Mouse (Mus musculus): ENCODE data around the gene AL732309.1. TPM values are rescaled to one million over a fixed set of nuclear protein-coding genes. Genes with fewer than 3 reads are reported as not detected.
A peak's percentile ranks its signal among the peaks of the same experiment; 100 is the strongest.

Gene AL732309.1
- not detected in 2 replicates for polyA plus RNA-seq (2011; ENCODE audit: insufficient read depth, insufficient read length, low read depth, missing spikeins)

- Histone ChIP-seq H3K9me3 (replicated peaks; ENCODE audit: control insufficient read depth, insufficient read depth, low read length, poor library complexity, severe bottlenecking) (no peaks in the 10 kb centered on the region), H3K4me1 (ENCODE audit: control insufficient read depth, insufficient read depth, low read length) (no peaks in the 10 kb centered on the region), H3K36me3 (ENCODE audit: control insufficient read depth, insufficient read depth, low read length, poor library complexity, severe bottlenecking) (peaks cover 12% of the 10 kb centered on the region), H3K27ac (ENCODE audit: insufficient read depth, low read length) (no peak within 1 kb of the TSS), H3K9ac (ENCODE audit: low read depth, poor library complexity, severe bottlenecking) (no peak within 1 kb of the TSS), H3K4me3 (ENCODE audit: low read depth, low read length) (no peak within 1 kb of the TSS), H3K27me3 (ENCODE audit: control insufficient read depth, insufficient read depth, low read length, poor library complexity, severe bottlenecking) (no peaks in the 10 kb centered on the region)
- no peak for TF ChIP-seq EP300 (IDR thresholded peaks at IDR 0.05; ENCODE audit: insufficient read depth, low read depth, low read length)
- no peak for TF ChIP-seq POLR2A (IDR thresholded peaks at IDR 0.05; ENCODE audit: insufficient read depth, low read length)
- TF ChIP-seq CTCF (IDR thresholded peaks at IDR 0.05; ENCODE audit: low read depth, low read length) = no peak
Observed at GRCm38 (mm10) chr2:25246183-25247072, at the start of gene AL732309.1. Gene AL732309.1 (minus strand): TSS chr2:25246863.

- Histone ChIP-seq H3K36me3 (ENCODE audit: control insufficient read depth, insufficient read depth, low read length, poor library complexity, severe bottlenecking) (no peaks in the 10 kb centered on the region), H3K9me3 (replicated peaks; ENCODE audit: control insufficient read depth, insufficient read depth, low read length, poor library complexity, severe bottlenecking) (no peaks in the 10 kb centered on the region), H3K9ac (ENCODE audit: low read depth, poor library complexity, severe bottlenecking) (no peak overlapping the region), H3K4me1 (ENCODE audit: control insufficient read depth, insufficient read depth, low read length) (no peaks in the 10 kb centered on the region), H3K27ac (ENCODE audit: insufficient read depth, low read length) (no peak overlapping the region), H3K4me3 (ENCODE audit: low read depth, low read length) (no peak overlapping the region), H3K27me3 (ENCODE audit: control insufficient read depth, insufficient read depth, low read length, poor library complexity, severe bottlenecking) (peaks cover 11% of the 10 kb centered on the region; the same call in 1 of the 2 replicates)
- TF ChIP-seq CTCF (IDR thresholded peaks at IDR 0.05; ENCODE audit: low read depth, low read length) = no peak
Observed at GRCm38 (mm10) chr2:25293706-25294105, 47.0 kb upstream of the AL732309.1 start.

GRCm38 (mm10) chr2:25292856-25293255, 46.2 kb upstream of the AL732309.1 start:
- TF ChIP-seq CTCF (IDR thresholded peaks at IDR 0.05; ENCODE audit: low read depth, low read length) (peak; percentile 82), EP300 (IDR thresholded peaks at IDR 0.05; ENCODE audit: insufficient read depth, low read depth, low read length) (no peak)
- Histone ChIP-seq H3K4me1 (ENCODE audit: control insufficient read depth, insufficient read depth, low read length) (no peaks in the 10 kb centered on the region), H3K27me3 (ENCODE audit: control insufficient read depth, insufficient read depth, low read length, poor library complexity, severe bottlenecking) (peaks cover 11% of the 10 kb centered on the region; the same call in 1 of the 2 replicates), H3K36me3 (ENCODE audit: control insufficient read depth, insufficient read depth, low read length, poor library complexity, severe bottlenecking) (no peaks in the 10 kb centered on the region), H3K9me3 (replicated peaks; ENCODE audit: control insufficient read depth, insufficient read depth, low read length, poor library complexity, severe bottlenecking) (no peaks in the 10 kb centered on the region), H3K9ac (ENCODE audit: low read depth, poor library complexity, severe bottlenecking) (no peak overlapping the region), H3K4me3 (ENCODE audit: low read depth, low read length) (no peak overlapping the region), H3K27ac (ENCODE audit: insufficient read depth, low read length) (no peak overlapping the region)

DNA sequence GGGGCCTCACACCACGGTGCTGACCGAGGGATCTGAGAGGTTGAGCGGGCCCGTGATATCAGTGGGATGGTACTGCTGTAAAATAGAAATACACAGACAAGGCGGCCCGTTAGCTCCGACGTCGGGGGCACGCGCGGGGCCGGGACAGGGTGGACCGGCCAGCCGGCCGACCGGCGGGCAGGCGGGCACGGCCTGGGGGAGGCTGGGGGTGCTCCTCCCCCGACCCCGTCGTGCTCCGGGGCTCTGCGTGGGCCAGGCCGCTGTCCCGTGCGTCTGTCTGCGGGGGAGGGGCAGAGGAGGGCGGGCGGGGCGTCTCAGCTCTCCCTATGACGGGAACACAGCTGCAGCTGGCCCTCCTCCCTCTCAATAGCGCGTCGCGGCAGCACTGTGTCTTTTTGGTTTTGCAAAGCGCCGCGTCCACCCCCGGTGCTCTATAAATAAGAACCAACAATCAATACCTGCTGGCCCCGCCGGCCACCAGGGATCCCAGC, 45.4 kb upstream of the AL732309.1 start:
- Histone ChIP-seq H3K4me3 (ENCODE audit: low read depth, low read length) (peak overlapping the region; percentile 22; the same call in 1 of the 2 replicates), H3K36me3 (ENCODE audit: control insufficient read depth, insufficient read depth, low read length, poor library complexity, severe bottlenecking) (no peaks in the 10 kb centered on the region), H3K4me1 (ENCODE audit: control insufficient read depth, insufficient read depth, low read length) (no peaks in the 10 kb centered on the region), H3K9ac (ENCODE audit: low read depth, poor library complexity, severe bottlenecking) (0 out of 2 replicates have a peak overlapping the region, but pooled peaks have one; percentile 9), H3K27ac (ENCODE audit: insufficient read depth, low read length) (no peak overlapping the region), H3K27me3 (ENCODE audit: control insufficient read depth, insufficient read depth, low read length, poor library complexity, severe bottlenecking) (peaks cover 11% of the 10 kb centered on the region; the same call in 1 of the 2 replicates), H3K9me3 (replicated peaks; ENCODE audit: control insufficient read depth, insufficient read depth, low read length, poor library complexity, severe bottlenecking) (no peaks in the 10 kb centered on the region)
- no peak for TF ChIP-seq EP300 (IDR thresholded peaks at IDR 0.05; ENCODE audit: insufficient read depth, low read depth, low read length)
- TF ChIP-seq POLR2A (IDR thresholded peaks at IDR 0.05; ENCODE audit: insufficient read depth, low read length) = no peak
- no peak for TF ChIP-seq CTCF (IDR thresholded peaks at IDR 0.05; ENCODE audit: low read depth, low read length)

DNA sequence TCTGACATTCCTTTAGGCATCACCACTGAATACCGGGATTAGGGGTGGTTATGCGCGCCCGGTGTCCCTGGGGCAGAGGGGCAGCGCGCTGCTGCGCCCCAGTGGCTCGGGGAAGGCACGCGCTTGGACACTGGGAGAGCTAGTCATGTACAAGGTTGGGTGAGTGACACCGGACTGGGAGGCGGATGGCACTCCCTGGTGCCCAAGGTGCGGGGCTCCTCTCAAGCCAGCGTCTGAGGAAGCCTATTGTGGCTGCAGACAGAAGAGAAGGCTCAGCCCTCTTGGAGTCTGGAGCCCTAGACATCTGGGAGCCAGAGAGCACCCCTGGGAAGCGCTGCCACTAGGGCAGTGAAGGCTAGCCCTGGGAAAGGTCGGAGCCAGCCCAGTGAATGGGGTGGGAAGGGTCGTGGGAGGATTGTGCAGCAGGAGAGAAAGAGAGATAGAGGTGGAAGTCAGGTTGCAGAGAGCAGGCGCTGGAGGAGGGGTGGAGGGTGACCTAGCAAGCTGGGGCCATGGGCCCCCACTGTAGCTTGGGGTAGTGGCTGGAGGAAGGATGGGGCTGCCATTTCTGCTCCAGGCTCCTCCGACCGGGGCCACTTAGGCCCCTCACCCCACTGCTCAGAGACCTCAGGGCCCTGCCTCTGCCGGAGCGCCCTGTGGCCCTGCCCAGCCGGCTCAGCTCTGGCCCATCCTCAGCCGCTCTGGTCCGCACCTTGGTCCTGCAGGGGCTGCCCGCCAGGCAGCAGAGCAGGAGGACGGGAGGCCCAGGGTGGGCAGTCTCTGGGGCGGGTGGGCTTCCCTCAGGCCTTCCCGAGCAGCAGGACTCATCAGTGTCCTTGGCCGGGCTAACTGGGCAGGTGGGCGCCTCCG, 44.8 kb upstream of the AL732309.1 start:
- H3K4me1 ChIP-seq (ENCODE audit: control insufficient read depth, insufficient read depth, low read length) = no peaks in the 10 kb centered on the region
- H3K36me3 ChIP-seq (ENCODE audit: control insufficient read depth, insufficient read depth, low read length, poor library complexity, severe bottlenecking) = no peaks in the 10 kb centered on the region
- peak overlapping the region; percentile 9; the same call in 1 of the 2 replicates for H3K9ac ChIP-seq (ENCODE audit: low read depth, poor library complexity, severe bottlenecking)
- no peak overlapping the region for H3K27ac ChIP-seq (ENCODE audit: insufficient read depth, low read length)
- TF ChIP-seq EP300 (IDR thresholded peaks at IDR 0.05; ENCODE audit: insufficient read depth, low read depth, low read length) (no peak), POLR2A (IDR thresholded peaks at IDR 0.05; ENCODE audit: insufficient read depth, low read length) (no peak), CTCF (IDR thresholded peaks at IDR 0.05; ENCODE audit: low read depth, low read length) (no peak)
- H3K4me3 ChIP-seq (ENCODE audit: low read depth, low read length) = peak overlapping the region; percentile 51; the same call in 1 of the 2 replicates
- H3K27me3 ChIP-seq (ENCODE audit: control insufficient read depth, insufficient read depth, low read length, poor library complexity, severe bottlenecking) = peaks cover 11% of the 10 kb centered on the region; the same call in 1 of the 2 replicates
- H3K9me3 ChIP-seq (replicated peaks; ENCODE audit: control insufficient read depth, insufficient read depth, low read length, poor library complexity, severe bottlenecking) = no peaks in the 10 kb centered on the region
